Mouse (Mus musculus): ENCODE data around the gene Tmem117.

- no peak for TF ChIP-seq CTCF (IDR thresholded peaks at IDR 0.05; ENCODE audit: extremely low read depth, insufficient read depth, insufficient read length, insufficient replicate concordance)
- TF ChIP-seq POLR2A (IDR thresholded peaks at IDR 0.05; ENCODE audit: low read depth, low read length) = no peak
Observed at GRCm38 (mm10) chr15:94801462-94801861, 172.4 kb downstream of the Tmem117 start.
